Mouse (Mus musculus): ENCODE measurements around the gene Tank. TPM values are rescaled to one million over a fixed set of nuclear protein-coding genes. Genes with fewer than 3 reads are reported as not detected.

Gene Tank
- total RNA-seq, 2 experiments from 2014 or later: 21.0 to 23.4 TPM

DNA sequence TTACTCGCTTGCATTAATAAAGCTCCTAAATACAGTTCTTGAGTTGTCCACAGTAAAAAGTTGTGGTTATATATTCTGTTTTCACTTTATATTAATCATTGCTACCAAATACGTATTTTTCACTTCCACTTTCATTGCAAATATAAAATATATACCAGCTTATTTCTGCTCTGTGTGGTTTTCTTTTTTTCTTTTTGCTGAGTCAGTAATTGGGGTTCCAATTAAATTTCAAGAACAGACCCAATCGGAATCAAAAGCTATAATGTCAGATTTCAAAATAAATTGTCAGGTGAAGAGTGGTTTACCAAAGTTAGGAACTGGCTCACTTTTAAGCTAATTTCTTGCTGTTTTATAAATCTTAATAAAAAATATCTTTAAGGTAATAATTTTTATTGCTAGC lies 73.3 kb downstream of the Tank start:
- DNase-seq: no peak
- intact Hi-C loops (cut with DNase I): loop anchor here (5.0 kb wide), 2 partner anchors 811 to 976 kb away; no protein-coding TSS in a partner anchor

DNA sequence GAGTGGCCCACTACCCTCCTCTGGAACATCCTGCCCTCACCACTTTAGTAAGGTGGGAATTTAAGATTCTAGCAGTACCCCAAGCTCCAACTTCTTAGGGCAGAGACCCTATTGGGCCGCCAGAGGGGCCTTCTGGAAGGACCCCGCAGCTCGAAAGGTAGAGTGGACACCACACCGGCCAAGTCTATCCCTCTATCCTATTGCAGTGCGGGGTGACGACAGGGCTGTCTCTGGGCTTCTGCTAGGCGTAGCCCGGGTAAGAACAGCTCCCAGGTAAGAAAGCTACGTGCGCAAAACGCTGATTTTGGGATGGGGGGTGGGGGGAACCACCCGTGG lies 76.6 kb downstream of the Tank start:
- no peak for DNase-seq
- intact Hi-C loops (cut with DNase I): loop anchor here (5.0 kb wide), 1 partner anchor 157 kb away; no protein-coding TSS in a partner anchor

DNA sequence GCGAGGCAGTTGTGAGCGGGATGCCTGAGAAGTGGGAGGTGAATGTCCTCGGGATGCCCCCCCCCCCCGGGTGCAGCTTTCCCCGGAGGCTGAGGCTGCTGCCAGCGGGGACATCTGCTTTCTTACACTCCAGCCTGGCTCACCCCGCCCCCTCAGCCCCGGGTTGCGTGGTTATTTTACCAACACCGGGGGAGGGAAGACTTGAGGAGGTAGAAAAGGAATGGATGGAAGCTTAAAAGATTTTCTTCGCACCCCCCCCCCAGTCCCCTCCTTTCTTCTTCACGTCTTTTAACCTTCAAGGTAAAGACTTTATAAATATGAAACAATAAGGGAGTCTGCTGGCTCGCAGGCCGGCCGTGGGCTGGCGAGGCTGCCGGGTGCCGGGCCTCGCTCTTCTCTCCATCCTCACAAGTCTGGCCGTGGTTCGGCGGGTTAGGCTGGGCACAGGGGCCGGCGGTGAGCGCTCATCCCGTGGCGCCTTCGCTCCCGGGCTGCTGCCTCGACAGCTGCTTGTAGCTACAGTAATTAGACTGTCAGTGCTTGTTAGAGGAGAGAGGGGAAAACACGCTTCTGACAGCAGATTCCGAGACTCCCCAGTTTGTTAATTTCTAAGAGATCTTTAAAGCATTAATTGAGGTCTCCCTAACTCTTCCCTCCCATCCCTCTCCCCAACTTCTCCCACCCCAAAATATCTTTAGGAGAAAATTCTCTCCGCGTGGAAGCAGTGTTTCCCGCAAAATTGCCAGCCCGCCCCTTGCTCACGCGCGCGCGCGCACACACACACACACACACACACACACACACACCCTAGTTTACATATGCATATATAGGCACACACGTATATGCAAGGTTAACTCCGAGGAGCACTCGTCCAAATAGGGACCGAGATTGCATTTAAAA lies 77.2 kb downstream of the Tank start:
- peak; percentile 75 for DNase-seq
- intact Hi-C loops (cut with DNase I): loop anchor here (5.0 kb wide), 1 partner anchor 157 kb away; no protein-coding TSS in a partner anchor

DNA sequence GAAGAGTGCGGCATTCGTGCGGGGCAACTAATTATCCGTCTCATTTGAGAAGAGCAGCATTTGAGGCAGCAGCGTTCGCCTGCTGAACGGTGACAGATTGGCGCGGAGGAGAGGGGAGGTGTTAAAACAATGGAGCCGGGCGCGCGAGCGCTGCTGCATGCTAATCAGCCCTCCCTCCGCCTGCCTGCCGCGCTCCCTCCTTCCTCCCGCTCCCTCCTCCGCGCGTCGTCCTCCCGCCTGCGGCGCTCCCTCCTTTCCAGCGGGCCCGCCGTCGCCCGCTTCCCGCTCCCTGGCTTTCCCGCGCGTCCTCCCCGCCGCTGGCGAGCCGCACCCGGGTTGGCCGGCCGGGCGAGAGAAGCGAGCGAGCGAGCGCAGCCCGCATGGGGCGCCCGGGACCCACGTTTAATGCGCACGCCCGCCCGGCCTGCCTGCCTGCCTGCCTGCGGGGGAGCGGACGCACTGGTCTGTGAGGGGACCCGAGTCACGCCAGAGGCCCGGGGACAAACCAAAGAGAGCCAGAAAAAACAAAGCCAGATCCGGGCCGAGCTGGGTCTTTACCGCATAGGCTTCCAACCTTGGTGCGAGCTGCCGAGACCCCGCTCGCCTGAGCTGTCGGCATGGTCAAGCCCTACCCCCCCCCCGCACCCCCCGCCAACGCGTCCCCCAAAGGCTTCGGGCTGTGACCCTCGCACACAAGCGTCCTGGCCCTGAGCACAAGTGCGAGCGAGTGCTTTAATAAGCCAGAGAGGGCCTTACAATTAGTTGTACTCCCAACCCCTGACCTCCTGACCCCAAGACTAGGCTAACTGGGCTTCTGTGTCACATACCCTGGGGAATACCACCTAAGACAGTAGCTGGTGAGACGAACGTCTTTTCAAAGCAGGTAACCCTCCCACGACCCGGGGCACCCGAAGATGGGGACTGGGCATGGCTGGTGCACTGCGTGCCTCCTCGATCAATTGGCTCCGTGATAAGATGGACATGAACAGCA lies 78.3 kb downstream of the Tank start:
- DNase-seq: peak; percentile 86
- intact Hi-C loops (cut with DNase I): loop anchor here (5.0 kb wide), 1 partner anchor 156 kb away; no protein-coding TSS in a partner anchor

DNA sequence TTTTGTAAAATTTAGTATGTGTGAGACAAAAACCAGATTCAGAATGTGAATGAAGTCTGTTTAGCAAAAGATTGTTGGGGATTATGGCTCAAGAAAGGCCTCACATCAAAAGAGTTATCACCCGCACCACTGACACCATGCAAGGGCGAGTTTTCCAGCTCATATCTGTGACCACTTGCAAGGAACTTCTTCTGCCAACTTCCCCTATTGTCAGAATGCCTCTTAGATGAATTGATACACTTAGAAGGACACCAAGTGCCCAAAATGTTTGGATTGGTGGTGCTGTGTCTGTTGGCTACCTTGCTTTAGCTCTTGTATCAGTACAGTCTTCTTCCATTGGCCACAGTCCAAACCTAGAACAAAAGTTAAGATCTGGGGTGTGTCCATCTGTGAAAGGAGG lies 80.9 kb downstream of the Tank start:
- DNase-seq: no peak
- intact Hi-C loops (cut with DNase I): loop anchor here (5.0 kb wide), 1 partner anchor 153 kb away; no protein-coding TSS in a partner anchor

DNA sequence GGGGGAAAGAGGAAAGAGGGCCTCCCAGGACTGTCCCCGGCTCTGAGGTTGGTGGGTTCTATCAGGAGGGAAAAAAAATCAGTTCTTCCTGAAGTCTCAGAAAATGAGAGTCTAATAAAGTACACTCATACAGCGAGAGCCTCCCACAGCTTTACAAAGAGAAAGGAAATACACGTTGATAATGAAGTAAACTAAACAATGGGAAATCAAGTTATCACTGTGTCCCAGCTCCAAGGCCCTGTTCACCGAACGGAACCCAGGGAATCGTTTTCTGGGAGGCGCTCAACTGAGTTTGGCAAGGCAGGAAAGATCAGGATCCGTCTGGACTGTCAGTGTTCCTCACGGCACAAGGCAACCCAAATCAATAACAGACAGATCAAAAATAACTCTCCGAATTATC lies 84.4 kb downstream of the Tank start:
- intact Hi-C loops (cut with DNase I): no loop called here
- no peak for DNase-seq

DNA sequence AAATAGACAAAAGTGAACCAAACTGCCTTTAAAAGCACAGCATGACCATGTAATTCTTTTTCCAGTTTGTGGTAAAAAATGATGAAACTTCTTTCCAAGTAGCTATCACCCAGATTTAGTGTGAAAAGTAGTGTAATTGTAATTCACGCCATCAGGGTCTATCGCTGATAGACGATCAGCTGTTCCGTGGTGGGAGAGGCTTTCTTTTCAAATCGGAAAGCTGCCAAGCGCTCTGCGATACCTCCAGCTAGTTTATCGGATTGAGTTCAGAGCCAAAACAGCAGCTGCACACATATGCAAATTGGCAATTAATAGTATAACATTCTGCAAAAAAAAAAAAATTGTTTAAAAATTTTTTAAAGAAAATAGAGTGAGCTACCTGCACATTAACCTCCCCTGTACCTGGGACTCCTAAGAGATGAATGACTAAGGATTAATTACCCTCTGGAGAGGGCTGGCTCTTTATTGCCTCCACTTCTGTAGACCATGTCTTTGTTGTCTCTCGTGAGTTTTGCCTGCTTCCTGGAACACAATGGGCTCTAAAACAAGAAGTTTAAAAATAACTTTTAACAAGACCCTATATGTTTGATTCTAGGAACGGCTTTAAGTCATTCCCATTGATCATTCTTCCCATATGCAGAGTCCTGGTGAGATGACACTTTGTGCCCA lies 85.3 kb downstream of the Tank start:
- DNase-seq: no peak
- intact Hi-C loops (cut with DNase I): no loop called here

DNA sequence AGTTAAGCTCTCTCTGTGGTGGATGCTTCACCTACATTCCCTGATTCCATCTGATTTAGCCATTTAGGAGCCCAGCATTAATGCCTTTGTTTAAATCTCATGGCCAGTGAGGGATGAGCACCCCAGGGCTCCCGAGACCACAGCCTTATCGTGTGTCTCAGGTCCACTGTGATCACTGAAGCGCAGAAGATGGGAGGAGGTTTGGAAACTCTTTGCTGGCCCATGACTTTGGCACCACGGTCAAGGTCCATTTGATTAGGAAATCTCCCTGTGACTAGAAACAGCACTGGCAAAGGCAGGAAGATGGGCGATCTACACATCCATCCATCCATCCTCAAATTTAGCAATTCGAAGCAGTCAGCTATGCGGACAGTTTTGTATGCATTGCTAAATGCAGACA lies 89.0 kb downstream of the Tank start:
- no peak for DNase-seq
- intact Hi-C loops (cut with DNase I): no loop called here

DNA sequence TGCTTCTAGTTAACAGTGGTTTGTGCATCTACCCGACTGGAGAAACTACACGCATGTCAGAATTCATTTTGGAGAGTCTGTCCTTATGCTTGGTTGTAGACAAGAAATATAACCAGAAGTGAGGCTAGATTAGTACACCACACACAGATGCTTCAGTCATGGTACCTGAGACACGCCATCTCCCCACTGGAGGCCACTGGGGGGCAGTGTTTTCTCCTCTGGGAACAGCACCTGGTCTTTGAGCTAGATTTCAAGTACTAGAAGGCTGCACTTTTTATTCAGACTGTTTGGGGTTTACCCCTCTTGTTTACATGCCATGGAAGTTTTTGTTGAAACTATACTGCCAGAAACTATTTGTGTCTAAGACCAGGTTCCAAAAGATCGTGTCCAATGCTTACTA lies 89.9 kb downstream of the Tank start:
- intact Hi-C loops (cut with DNase I): no loop called here
- DNase-seq: peak; percentile 46

DNA sequence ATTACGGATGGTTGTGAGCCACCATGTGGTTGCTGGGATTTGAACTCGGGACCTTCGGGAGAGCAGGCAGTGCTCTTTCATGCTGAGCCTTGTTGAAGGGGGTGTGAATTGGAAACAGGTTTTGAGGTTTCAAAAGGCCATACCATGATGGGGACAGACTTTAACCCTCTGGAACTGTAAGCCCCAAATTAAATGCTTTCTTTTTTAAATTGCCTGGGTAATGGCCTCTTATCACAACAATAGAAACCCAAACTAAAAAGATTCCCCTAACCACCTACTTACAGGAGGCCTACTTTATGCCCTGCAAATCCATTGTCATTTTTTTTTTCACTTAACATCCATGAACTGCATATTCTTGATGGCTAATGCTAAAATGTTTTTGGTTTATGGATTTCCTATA lies 96.2 kb downstream of the Tank start:
- no peak for DNase-seq
- intact Hi-C loops (cut with DNase I): no loop called here

DNA sequence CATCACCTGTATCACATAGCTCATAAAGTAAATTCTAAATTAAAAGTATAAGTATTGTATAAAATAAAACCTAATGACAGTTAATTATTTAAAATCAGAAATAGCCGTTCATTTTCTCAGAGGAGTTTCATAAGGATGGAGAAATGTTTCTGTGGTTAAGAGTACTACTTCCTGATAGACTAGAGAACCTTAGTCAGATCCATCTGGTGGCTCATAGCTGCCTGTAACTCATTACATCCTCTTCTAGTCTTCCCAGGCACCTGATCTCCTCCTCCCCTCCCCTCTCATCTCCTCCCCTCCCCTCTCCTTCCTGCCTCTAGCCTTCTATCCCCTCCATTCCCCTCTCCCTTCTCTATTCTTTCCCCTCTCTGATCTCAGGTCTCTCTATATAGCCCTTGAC lies 103.2 kb downstream of the Tank start:
- no peak for DNase-seq
- intact Hi-C loops (cut with DNase I): no loop called here

DNA sequence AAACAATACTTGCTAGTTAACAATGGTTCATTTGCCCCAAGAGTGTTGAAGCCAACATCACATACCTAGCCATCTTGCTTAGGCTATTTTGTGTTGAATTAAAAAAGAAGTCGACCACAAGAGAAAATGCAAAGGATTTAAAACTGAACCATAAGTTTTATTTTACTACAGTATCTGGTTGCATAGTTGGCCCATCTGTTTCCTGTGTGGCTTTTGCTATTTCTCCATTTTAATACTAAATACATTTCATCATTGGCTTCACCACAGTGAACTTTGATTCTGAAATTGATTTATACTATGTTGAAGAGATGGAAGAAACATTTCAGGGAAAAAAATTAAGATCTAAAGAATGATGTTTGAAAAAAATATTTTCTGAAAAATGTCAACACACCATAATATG lies 108.1 kb downstream of the Tank start:
- DNase-seq: no peak
- intact Hi-C loops (cut with DNase I): no loop called here

DNA sequence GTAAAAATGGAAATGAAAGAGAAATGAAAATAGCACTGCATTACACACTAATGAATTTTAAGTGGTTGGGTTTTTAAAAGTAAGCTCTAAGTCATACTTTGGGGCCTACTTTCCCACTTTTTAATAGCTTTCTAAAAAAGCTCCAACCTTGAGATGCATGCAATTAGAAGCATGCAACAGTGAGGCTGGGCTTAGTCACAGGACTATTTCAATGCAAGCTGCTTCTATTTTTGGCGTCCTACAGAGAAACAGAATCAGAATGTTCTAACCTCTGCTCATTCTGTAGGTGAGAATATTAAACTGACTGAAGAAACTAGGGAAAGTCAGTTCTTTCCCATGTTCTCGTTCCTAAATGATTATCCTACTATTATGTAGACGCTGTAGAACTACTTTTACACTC lies 110.7 kb downstream of the Tank start:
- intact Hi-C loops (cut with DNase I): no loop called here
- DNase-seq: no peak

Other genes starting within 250 kb of the Tank start
- gene Psmd14, start 133.1 kb downstream of the Tank start, total RNA-seq (2021): 100 to 1,000 TPM; 136 to 146 TPM
- gene Tbr1, start 224.3 kb downstream of the Tank start, total RNA-seq (2021): 100 to 1,000 TPM; 129 to 131 TPM